Mouse (Mus musculus) megakaryocyte, embryonic 14.5 days (primary cell): ENCODE data around the gene Sarnp.

ENCODE experiments used
- FLI1 ChIP-seq: IDR thresholded peaks from 2 replicates; pipeline ENCODE4 v1.6.1; 2012; ENCODE audit warnings: low read length, inconsistent platforms, mixed read lengths
- GATA1 ChIP-seq: IDR thresholded peaks from 3 replicates; pipeline ENCODE4 v1.6.1; 2012; ENCODE audit warnings: mixed read lengths, low read length, inconsistent platforms, borderline replicate concordance

GRCm38 (mm10) chr10:128921883-128922821, 105.0 kb downstream of the Sarnp start:
- TF ChIP-seq GATA1 (no peak), FLI1 (no peak)
